Mouse (Mus musculus): ENCODE results near the gene Slc38a6.

The Slc38a6 gene

DNA sequence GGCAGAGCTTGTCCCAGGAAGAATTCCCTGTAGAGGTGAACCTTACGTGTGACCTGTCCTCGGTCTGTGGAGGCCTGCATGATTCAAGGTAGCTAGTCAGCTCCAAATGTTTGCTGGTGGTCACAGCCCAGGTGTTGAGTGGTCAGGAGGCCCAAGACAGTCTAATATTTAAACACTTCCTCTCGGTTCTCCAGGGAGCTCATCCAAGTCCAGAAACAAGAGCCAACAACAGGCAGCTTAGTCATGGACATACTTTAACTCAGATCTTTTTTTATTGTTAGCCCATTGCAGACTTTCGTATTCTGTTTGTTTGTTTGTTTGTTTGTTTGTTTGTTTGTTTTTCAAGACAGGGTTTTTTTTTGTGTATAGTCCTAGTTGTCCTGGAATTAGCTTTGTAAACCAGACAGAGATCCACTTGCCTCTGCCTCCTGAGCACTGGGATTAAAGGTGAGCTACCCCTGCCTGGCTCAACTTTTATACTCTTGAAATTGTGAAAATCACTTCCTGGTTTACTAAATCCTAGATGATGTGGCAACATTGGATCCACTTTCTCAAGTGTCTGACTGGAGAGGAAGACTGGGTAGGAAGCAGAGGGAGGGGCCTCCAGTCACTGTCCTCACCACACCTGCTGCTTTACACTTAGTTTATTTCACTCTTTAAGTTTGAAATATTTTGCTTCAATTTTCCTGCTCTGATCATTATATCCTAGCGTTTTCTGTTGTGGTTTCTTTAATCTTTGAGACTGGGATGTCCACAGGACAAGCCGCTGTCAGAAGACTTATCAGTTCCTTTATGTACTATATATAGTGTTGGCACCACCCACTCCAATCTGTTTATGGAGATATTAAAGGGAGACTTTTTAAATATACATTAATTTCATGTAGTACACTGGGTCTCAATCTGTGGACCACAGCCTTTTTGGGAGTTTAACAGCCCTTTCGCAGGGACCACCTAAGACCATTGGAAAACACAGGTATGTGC lies 31.4 kb downstream of the Slc38a6 start:
- in situ Hi-C loops (cut with MboI, MseI): no loop called here

DNA sequence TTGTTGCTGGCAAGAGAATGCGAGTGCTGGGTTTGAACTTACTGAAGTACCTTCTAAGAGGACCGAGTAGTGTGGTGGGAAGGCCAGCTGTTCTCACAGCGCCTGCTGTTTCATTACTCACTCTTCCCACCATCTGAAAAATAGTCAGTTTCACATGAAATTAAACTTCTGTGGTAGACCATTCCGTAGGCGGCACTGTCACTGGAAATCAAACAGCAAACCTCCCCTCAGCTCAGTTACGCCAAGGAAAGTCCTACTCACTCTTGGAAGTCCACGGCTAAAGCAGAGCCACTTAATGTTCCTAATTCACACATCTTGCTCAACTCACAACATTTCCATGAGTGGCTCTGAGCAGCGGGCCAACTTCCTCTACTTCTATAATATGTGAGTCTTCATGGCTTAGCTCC lies 37.6 kb downstream of the Slc38a6 start:
- in situ Hi-C loops (cut with MboI, MseI): no loop called here

DNA sequence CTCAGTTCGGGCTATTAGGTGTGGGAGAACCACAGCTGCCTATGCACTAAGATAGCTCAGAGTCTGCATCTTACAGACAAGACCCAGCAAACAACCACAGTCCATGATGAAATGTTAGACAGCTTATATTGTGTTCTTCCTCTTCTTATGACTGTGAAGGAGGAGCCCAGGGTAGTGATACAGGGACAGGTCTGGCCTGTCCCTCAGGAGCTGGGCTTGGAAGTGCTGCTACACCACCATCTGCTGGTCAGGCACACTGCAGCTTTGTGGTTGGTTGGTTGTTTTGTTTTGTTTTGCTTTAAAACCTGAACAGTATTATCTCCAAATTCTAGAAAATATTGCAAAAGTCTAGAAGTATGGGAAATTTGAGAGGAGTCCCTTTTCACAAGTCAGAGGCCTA lies 38.2 kb downstream of the Slc38a6 start:
- in situ Hi-C loops (cut with MboI, MseI): no loop called here

DNA sequence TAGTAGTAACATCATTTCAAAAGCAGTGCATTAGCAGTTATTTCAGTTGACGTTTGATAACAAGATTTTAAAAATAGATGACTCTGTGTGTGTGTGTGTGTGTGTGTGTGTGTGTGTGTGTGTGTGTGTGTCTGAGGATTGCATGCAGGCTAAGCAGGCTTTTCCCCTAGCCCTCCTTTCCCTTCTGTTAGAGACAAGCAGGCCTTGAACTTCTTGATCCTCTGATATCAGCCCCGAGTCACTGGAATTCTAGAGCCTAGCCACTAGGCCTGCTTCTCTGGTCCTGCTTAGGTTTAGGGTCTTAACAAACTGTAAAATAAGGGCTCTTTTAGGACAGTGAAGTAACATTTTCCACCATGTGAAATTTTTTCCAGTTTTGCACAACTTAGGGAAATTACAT lies 38.6 kb downstream of the Slc38a6 start:
- in situ Hi-C loops (cut with MboI, MseI): no loop called here

DNA sequence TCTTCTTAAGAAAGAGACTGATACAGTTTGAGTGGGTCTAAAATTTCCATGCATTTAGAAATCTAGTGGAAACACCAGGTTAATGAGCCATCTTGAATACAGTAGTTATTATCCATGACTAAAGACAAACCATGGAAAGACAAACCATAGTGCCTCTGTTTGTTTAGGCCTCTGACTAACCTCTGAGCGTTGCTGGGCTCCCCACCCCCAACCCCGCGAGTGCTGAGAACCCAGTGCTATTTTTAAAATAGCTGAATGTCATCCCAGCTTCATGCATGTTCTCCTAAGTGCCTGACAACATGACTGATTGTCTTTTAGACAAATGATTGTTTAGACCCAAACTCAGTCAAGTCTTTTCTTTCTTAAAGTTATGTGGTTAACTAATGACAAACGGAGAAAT lies 39.0 kb downstream of the Slc38a6 start:
- in situ Hi-C loops (cut with MboI, MseI): no loop called here

DNA sequence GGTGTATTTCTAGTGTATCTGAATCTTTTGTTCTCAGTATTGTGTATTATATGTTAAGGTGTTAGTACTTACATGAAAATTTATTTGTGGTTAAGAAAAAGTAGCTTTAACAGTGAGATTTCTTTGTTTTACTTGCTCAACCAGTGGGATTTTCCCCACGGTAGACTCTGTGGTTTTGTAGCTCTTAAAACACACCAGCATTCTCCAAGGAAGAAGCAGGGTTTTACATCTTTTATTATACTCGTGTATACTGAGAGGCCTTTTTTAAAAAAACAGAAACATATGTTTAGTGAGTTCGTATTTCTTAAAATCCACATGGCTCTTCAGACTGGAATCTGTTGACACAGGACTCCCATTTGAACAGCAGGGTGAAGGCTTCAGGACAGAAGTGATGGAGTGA lies 40.8 kb downstream of the Slc38a6 start:
- in situ Hi-C loops (cut with MboI, MseI): no loop called here

DNA sequence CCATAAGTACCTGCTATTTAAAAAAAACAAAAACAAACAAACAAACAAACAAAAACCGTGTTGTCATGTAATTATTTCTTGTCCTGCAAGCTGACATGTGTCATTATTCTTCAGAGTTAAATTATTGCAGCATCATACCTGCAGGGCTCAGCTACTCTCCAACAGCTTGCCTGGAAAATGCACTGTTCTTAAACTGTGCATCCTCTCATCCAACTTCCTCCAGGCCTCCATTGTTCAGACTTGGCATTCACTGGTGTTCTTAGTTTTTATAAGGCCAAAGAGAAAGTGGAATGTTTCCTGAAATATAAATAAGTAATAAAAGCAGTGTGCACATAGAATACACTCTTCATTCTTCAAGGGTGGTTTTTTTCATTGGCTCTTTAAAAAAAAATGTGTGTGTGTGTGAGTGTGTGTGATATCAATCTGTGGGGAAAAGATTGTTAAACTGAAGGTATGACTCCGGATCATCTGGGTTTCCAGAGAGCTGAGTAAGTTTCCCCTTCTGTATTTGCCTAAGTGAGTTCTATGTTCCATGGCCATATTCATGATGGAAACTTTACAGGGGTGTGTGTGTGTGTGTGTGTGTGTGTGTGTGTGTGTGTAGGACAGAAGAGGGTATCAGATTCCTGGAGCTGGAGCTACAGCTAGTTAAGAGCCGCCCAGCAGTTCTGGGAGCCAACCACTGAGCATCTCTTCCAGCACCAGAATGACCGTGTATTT lies 42.0 kb downstream of the Slc38a6 start:
- in situ Hi-C loops (cut with MboI, MseI): no loop called here

DNA sequence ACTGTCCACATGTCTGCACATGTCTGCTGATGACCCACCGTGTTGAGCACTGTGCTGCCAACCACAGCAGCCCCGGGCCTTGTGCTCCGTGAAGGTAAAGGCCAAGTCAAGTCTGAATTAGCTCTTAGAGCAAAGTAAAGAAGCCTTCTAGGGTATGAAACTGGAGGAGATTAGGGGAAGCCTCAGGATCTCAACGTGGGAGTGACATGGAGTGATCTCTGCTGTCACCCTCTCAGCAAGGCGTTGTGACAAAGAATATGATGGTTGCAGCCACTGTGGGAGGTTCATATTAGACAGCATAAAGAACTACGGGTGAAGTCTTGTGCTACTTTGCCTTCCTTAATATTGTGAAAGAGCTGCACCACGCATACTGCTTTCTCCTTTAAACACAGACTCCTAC lies 43.7 kb downstream of the Slc38a6 start:
- in situ Hi-C loops (cut with MboI, MseI): no loop called here

DNA sequence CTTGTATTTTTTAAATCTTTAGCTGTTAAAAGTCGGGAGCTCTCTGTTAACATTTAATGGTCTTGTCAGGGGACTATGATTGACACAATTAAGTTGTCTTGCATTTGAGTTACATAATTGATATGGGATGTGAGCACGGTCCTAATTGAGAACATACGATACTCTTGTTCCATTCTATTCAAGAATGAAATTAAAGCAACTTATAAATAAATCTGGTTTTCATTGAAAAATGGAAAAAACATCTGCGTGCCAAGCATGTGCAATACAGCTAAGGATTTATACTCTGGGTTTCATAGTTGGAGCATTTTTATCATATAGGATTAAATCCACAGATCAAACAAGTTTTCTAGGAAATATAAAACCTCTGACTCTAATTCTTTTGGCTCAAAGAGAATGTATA lies 46.1 kb downstream of the Slc38a6 start:
- in situ Hi-C loops (cut with MboI, MseI): no loop called here

DNA sequence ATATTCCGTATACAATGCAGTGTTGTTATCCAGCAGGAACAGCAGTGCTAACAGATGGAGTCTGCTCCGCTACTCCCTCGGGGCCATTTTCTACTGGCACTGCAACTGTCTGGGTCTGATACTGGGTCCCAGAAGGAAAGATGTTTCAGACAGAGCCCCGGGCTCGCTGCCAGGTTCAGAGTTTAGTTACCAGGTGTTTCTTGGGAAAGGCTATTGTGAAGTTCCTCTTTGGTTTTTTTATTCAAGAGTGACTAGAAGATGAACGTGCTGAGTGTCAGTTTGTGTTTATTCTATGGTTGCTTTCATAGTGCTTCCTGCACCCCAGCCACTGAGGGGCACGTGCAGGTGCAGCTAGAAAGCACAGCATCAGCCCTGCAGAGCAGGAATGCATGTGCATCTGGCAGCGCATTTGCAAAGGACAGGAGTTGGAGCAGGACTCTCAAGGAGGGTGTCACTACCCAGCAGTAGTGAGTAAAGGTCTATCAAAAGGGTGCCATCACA lies 47.5 kb downstream of the Slc38a6 start:
- in situ Hi-C loops (cut with MboI, MseI): no loop called here

DNA sequence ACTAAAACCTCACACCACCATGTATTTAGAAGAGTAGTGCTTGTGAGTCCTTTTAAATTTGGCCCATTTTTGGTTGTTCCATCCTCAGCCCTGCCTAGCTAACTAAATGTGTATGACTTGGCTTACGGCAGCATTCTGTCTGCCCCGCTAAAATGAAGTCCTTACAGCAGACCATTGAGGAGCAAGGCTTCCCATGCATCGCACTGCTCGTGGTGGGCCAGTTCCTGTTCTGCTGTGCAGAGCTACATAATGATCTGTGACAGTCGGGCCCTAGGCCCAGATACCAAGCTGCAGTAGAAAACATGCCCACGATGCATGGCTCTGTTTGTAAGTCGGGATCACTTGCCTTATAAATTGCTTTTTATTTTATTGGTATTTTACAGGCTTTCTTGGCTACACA lies 50.5 kb downstream of the Slc38a6 start:
- in situ Hi-C loops (cut with MboI, MseI): no loop called here

DNA sequence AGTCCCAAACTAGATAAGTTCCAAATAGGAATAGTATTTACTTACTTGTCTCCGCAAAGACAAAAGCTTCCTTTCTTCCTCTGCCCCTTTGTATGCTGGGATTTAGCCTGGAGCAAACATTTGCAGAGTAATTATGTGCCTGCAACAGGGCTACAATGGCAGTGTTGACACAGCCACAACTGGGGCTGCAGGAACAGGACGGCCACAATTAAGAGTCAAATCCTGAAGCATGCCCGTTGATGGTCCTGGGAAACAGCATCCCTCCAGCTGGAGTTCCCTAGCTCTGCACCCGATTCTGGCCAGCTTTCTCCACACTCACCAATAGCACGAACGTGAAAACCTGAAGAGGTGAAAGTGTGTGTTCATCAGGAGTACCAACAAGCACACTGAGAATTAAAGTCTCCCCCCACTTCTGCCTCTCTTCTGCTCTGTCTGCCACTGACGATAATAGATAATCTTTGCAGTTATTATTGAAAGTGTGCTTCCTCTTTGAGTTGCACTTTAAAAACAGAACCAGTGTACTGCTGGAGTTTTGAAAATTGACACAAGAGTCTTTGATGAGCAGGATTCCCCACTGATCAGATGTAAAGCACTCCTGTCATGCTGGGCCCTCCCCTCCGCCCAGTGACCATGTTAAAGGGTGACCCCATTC lies 54.2 kb downstream of the Slc38a6 start:
- in situ Hi-C loops (cut with MboI, MseI): no loop called here

DNA sequence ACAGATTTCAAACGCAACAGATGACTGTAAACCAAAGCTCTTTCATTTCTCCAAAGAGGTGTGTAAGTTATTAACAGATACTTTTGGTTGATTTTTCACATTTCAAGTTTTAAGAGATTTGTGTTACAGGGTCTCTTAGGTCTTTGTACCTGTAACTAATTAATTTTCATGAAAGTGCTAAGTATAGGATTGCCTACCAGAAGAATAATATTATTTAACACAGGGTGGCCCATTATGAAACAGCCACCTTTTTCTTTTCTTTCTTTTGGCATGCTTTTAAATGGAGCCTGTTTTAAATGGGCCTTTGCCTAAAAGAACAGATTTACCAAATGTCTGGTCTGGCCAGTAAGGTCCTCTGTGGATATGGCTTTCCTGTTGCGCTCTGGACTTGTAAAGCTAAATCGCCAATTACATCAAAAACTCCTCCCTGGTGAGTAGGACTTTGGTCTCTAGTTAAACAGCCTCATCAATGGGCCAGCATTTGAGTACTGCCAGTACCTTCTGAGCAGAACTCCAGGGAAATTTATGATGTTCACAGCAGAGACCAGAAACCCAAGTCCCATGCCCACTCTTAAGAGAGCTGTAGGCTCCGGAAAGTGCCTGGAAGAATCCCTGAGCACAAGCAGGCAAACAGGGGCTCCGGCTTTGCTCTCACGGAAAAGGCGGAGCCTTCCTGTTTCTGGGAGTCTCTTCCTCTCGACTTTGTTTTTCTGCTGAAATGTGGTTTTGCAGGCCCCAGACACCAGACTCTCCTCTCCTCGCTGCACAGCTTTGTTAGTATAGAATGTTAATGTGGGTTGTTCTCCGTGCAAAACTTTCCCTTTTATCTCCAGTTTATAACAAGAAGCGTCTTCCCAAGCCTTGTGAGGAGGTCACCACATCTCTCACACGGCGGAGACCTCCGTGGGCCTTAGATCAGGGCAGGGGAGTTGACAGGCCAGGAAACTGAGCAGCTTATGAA lies 55.4 kb downstream of the Slc38a6 start:
- in situ Hi-C loops (cut with MboI, MseI): no loop called here

DNA sequence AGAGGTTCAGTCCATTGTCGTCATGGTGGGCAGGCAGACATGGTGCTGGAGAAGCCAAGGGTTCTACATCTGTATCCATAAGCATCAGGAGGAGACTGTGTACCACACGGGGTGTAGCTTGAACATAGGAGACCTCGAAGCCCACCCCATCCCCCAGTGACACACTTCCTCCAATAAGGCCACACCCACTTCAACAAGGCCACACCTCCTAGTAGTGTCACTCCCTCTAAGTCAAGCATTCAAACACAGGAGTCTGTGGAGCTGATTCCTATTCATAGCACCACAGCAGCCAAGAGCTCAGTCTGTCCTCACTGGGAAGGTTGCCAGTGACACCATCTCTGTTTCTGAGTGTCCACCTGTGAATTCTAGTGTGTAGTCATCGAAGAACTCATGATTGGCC lies 57.7 kb downstream of the Slc38a6 start:
- in situ Hi-C loops (cut with MboI, MseI): no loop called here

DNA sequence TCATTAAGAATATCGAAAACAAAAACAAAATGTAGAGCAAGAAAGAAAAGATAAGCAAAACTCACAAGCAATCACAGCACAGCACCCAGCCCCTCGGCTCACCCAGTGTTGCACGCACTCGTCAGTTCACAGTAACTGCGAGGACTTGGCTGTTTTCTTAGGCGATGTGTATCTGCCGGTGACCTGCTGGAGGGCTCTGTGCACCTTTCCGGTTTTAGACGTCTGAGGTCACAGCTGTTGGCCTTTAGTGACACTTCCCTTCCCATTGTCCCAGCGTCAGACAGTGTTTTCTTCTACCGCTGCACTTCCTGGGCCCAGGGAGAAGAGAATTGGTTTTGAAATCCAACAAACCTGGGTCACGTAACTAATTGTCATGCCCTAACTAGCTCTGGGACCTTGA lies 58.6 kb downstream of the Slc38a6 start:
- in situ Hi-C loops (cut with MboI, MseI): no loop called here

DNA sequence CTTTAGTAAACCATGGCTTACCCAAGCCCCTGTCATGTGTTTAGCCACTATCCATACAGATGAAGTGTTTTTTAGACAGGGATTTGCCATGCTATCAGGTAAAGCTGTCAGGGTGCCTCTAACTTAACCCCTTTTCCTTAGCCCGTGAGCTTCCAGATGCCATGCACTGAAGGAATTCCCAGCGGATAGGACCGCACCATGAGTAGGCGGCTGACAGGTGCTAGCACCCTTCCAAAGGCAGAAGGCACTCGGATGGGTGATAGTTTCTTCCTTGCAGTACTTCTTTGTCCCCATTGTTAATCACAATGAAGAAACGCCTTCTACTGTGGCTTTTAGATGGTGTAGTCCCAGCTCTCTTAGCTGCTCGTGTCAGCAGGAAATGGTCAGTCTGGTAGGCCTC lies 60.6 kb downstream of the Slc38a6 start:
- in situ Hi-C loops (cut with MboI, MseI): no loop called here

DNA sequence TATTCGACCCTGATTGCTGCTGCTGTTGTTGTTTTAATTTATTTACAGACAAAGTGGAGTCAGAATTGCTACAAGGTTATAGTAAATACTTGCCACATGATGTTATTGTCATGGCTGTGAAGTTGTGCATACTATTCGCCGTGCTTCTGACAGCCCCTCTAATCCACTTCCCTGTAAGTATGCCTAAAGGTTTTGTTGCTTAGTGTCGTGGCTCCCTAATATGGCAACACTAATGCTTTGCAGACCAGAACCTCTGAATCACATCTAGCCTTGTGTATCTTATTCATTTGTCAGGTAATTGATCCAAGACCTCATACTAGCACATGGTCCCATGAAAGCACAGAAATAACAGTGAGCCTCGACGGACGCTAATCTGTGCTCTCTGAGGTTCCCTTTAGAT lies 63.9 kb downstream of the Slc38a6 start:
- in situ Hi-C loops (cut with MboI, MseI): no loop called here

DNA sequence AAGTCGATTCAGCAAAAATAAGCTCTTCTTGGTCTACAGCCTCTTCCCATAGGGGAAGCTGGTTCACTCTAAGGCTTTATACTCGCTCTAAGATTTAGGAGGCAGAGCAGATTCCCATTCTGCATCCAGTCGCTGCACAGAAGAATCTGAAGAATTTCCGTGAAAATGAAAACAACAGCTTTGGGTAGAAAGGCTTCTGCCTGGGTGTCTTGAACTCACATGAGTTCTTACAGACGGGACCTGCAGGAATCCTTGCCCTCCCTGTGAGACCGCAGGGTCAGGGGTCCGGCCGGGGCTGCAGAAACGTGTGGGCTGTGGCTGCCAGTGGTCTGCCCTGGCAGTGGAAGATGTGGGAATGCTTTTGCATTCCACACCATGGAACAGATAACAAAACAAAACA lies 64.4 kb downstream of the Slc38a6 start:
- in situ Hi-C loops (cut with MboI, MseI): no loop called here

DNA sequence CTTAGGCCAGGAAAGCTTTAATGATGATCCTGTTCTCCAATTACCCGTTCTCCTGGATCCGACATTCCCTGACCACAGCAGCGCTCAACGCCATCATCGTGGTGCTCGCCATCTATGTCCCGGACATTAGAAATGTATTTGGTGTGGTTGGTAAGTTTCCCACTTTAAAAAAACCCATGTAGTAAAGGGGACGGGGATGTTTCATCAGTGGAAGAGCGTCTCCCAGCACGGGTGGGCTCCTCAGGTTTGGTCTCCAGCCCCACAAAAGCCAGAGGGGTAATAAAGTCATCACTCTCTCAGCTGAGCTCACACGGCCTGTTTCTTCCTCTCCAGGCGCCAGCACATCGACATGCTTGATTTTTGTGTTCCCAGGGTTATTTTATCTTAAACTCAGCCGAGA lies 65.2 kb downstream of the Slc38a6 start:
- in situ Hi-C loops (cut with MboI, MseI): no loop called here

DNA sequence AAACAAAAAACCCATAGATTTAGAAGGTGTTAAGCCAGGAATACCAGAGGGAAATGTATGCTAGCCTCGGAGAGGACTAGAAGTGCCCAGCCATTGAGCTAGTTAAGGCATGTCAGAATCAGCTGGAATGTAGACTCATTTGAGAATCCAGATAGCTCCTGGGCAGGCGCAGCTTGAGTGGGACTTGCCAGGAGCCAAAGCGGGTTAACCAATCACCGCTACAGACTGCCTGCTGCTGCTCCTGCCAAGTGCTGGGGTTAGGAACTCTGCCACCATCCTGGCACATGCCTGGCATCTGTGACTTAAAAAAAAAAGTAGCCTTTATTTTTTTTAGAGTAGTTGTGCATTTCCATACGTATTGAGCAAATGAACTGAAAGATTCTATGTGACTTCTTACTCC lies 66.8 kb downstream of the Slc38a6 start:
- in situ Hi-C loops (cut with MboI, MseI): no loop called here

DNA sequence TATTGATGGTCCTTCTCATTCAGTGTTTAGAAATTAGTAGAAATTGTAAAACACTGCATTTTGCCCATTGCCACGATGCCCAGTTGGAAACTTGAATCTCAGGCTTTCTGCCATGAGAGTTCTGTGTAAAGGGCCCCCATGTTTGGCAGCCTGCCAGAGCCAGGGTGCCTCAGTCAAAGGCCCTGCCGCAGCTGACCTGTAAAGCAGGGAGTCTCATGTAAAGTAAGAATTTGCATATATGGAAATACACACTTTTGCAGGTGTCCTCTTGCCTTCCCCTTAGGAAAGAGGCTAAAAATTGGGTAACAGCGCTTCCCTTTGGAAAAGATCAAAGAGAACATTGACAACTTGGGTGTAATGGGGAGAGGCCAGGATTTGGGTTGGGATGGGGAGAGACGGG lies 67.9 kb downstream of the Slc38a6 start:
- in situ Hi-C loops (cut with MboI, MseI): no loop called here

Measured in T-helper 17 cell (primary cell).